Comparison of ENCODE assay signal across 19 mouse cellular contexts in genomic region chr13:114288511-114288910, GRCm38 (mm10).
DNase-seq lines count a peak whose midpoint lies in the region; ATAC-seq lines count a peak whose summit lies in the region.
"Had no signal": no experiment of that assay in that cellular context is flagged by ENCODE, and none has a peak within 500 bp of the region (broad histone marks: within the 10 kb centered on the region; RNA-seq: fewer than 3 reads in every experiment).

No protein-coding gene starts in this region.

- intact Hi-C loops in heart, postnatal 10 days (cut with DNase I), result no loop called here

- H3K4me3 ChIP-seq in heart, embryonic 11.5 days (ENCODE audit: low read depth, low read length), result no peak overlapping the region
- H3K4me3 ChIP-seq in heart, embryonic 10.5 days, result no peak overlapping the region
- H3K4me3 ChIP-seq: embryonic facial prominence, embryonic 13.5 days; forebrain, embryonic 12.5 days; hindbrain, embryonic 10.5 days; intestine, embryonic 15.5 days had no signal

- no peak overlapping the region for H3K9ac ChIP-seq in heart, embryonic 11.5 days (ENCODE audit: low read depth, low read length)
- H3K9ac ChIP-seq: embryonic facial prominence, embryonic 13.5 days; forebrain, embryonic 12.5 days; hindbrain, embryonic 14.5 days; intestine, embryonic 15.5 days had no signal

- peak overlapping the region; percentile 65 for H3K27ac ChIP-seq in heart, embryonic 11.5 days (ENCODE audit: low read depth, low read length)
- no peak overlapping the region for H3K27ac ChIP-seq in heart, embryonic 10.5 days
- H3K27ac ChIP-seq: embryonic facial prominence, embryonic 13.5 days; forebrain, embryonic 12.5 days; hindbrain, embryonic 10.5 days; hindbrain, embryonic 14.5 days; intestine, embryonic 15.5 days had no signal

- H3K27me3 ChIP-seq in heart, embryonic 11.5 days (ENCODE audit: control insufficient read depth, insufficient read depth, low read length), result no peaks in the 10 kb centered on the region
- no peaks in the 10 kb centered on the region for H3K27me3 ChIP-seq in heart, embryonic 10.5 days (ENCODE audit: insufficient read depth, poor library complexity, severe bottlenecking)
- H3K27me3 ChIP-seq: embryonic facial prominence, embryonic 13.5 days; forebrain, embryonic 12.5 days; intestine, embryonic 15.5 days had no signal

- DNase-seq in heart, embryonic 10.5 days (ENCODE audit: low spot score), result no peak
- peak; percentile 4 for DNase-seq in retina, adult 2 months (ENCODE audit: low read depth, low spot score)
- no peak for DNase-seq in retina, embryonic 14.5 days (ENCODE audit: low spot score)
- DNase-seq in heart, postnatal 10 days, result peak; percentile 16 to 29
- DNase-seq in layer of hippocampus, postnatal 25 days (ENCODE audit: extremely low spot score in 1 of 2, low spot score in 1 of 2), result no peak
- no peak for DNase-seq in lung, postnatal 4 days
- DNase-seq: adrenal gland, adult 2 months; adrenal gland, postnatal 25 days; cerebellum, adult 18-20 months; cerebellum, postnatal 36 days; gastrocnemius, postnatal 14 days; kidney, adult 18-20 months had no signal

- no peak overlapping the region for H3K4me2 ChIP-seq in heart, embryonic 11.5 days
- H3K4me2 ChIP-seq: embryonic facial prominence, embryonic 13.5 days; forebrain, embryonic 12.5 days; hindbrain, embryonic 14.5 days; intestine, embryonic 15.5 days had no signal

- peaks cover 7% of the 10 kb centered on the region; the same call in 1 of the 2 replicates for H3K36me3 ChIP-seq in heart, embryonic 11.5 days (ENCODE audit: control insufficient read depth, insufficient read depth, low read length)
- peaks cover 25% of the 10 kb centered on the region for H3K36me3 ChIP-seq in heart, embryonic 10.5 days

- ATAC-seq in heart, embryonic 11.5 days (replicated peaks; ENCODE audit: insufficient number of reproducible peaks, low FRiP score, low TSS enrichment), result no peak
- ATAC-seq: forebrain, embryonic 16.5 days; intestine, embryonic 15.5 days had no signal

- H3K4me1 ChIP-seq in heart, embryonic 11.5 days (ENCODE audit: control insufficient read depth, insufficient read depth, low read length), result peaks cover 5% of the 10 kb centered on the region; the same call in 1 of the 2 replicates
- H3K4me1 ChIP-seq in heart, embryonic 10.5 days, result peaks cover 7% of the 10 kb centered on the region; the same call in 1 of the 2 replicates
- H3K4me1 ChIP-seq: embryonic facial prominence, embryonic 13.5 days; forebrain, embryonic 12.5 days; hindbrain, embryonic 10.5 days; intestine, embryonic 15.5 days had no signal

- no peaks in the 10 kb centered on the region for H3K9me3 ChIP-seq in heart, embryonic 11.5 days (replicated peaks; ENCODE audit: control insufficient read depth, low read length)
- H3K9me3 ChIP-seq in heart, embryonic 10.5 days, result no peaks in the 10 kb centered on the region
- H3K9me3 ChIP-seq: embryonic facial prominence, embryonic 13.5 days; forebrain, embryonic 12.5 days; hindbrain, embryonic 10.5 days; intestine, embryonic 15.5 days had no signal

- 54% methylated on average over 3 of the region's 3 CpGs for WGBS in heart, embryonic 11.5 days (ENCODE audit: insufficient replicate concordance)
- 62% methylated on average over 3 of the region's 3 CpGs for WGBS in heart, embryonic 10.5 days

Comparison
In these comparisons a context has a peak if more than half of its experiments do, and no peak if none do; other contexts are left out.
1. DNase-seq: peak in retina, adult 2 months (single experiment) and heart, postnatal 10 days (2 of 2); none in heart, embryonic 10.5 days (single experiment), retina, embryonic 14.5 days (single experiment), layer of hippocampus, postnatal 25 days (0 of 2) and lung, postnatal 4 days (0 of 2).